Mouse (Mus musculus): Measurements from ENCODE around the gene Wnt10a.

- peak; percentile 49; the same call in 1 of the 2 replicates for TF ChIP-seq CTCF (IDR thresholded peaks at IDR 0.05; ENCODE audit: insufficient read depth, low read depth, low read length)
- TF ChIP-seq POLR2A (IDR thresholded peaks at IDR 0.05; ENCODE audit: insufficient read depth, low read depth, low read length), result no peak
Measured at GRCm38 (mm10) chr1:74784041-74784759, 7.1 kb upstream of the Wnt10a start.

All from olfactory bulb, adult 2 months (tissue).